Mouse (Mus musculus) 3134 (cell line): ENCODE data around the gene Hoxc10.
A peak's percentile ranks its signal among the peaks of the same experiment; 100 is the strongest.

ENCODE experiments used
- DNase-seq: peaks from one replicate; pipeline ENCODE4 v3.0.0-alpha.2; 2011; ENCODE audit warnings: low spot score; ENCODE audit not compliant: insufficient read length; ENCODE audit errors: extremely low read depth

The Hoxc10 gene

GRCm38 (mm10) chr15:102984521-102984920 lies 17.9 kb downstream of the Hoxc10 start:
- DNase-seq: no peak

- DNase-seq: no peak
Observed at GRCm38 (mm10) chr15:102984925-102985324, 18.3 kb downstream of the Hoxc10 start.

- peak; percentile 69 for DNase-seq
Observed at GRCm38 (mm10) chr15:102987124-102987833, 20.7 kb downstream of the Hoxc10 start.

- no peak for DNase-seq
Observed at GRCm38 (mm10) chr15:102988078-102988477, 21.5 kb downstream of the Hoxc10 start.

- no peak for DNase-seq
Observed at GRCm38 (mm10) chr15:102990461-102991397, 24.1 kb downstream of the Hoxc10 start, which contains the start of gene Hoxc8. Gene Hoxc8 (plus strand): TSS chr15:102990607.

GRCm38 (mm10) chr15:102991782-102992181 lies 25.2 kb downstream of the Hoxc10 start:
- no peak for DNase-seq

GRCm38 (mm10) chr15:102992206-102992605 lies 25.6 kb downstream of the Hoxc10 start:
- DNase-seq: no peak

- no peak for DNase-seq
Observed at GRCm38 (mm10) chr15:102992863-102993262, 26.3 kb downstream of the Hoxc10 start.

- DNase-seq: no peak
Observed at GRCm38 (mm10) chr15:102996548-102996947, 30.0 kb downstream of the Hoxc10 start.

GRCm38 (mm10) chr15:102997431-102997830 lies 30.8 kb downstream of the Hoxc10 start:
- no peak for DNase-seq

- peak; percentile 67 for DNase-seq
Observed at GRCm38 (mm10) chr15:102997939-102998355, 31.4 kb downstream of the Hoxc10 start, which contains the start of gene Hoxc6. Gene Hoxc6 (plus strand): TSS chr15:102998257.

- DNase-seq: no peak
Observed at GRCm38 (mm10) chr15:102998608-102999182, 32.1 kb downstream of the Hoxc10 start.

GRCm38 (mm10) chr15:102999183-102999831 lies 32.7 kb downstream of the Hoxc10 start:
- peak; percentile 92 for DNase-seq

- DNase-seq: no peak
Observed at GRCm38 (mm10) chr15:102999955-103000354, 33.4 kb downstream of the Hoxc10 start.

GRCm38 (mm10) chr15:103000501-103000901 lies 33.9 kb downstream of the Hoxc10 start:
- DNase-seq: no peak

- DNase-seq: no peak
Observed at GRCm38 (mm10) chr15:103001370-103001769, 34.8 kb downstream of the Hoxc10 start.

- peak; percentile 67 for DNase-seq
Observed at GRCm38 (mm10) chr15:103002156-103002555, 35.6 kb downstream of the Hoxc10 start.

- peak; percentile 62 for DNase-seq
Observed at GRCm38 (mm10) chr15:103002821-103003448, 36.3 kb downstream of the Hoxc10 start.

GRCm38 (mm10) chr15:103005308-103005707 lies 38.7 kb downstream of the Hoxc10 start:
- peak; percentile 61 for DNase-seq

- DNase-seq: no peak
Observed at GRCm38 (mm10) chr15:103005797-103006196, 39.2 kb downstream of the Hoxc10 start.
